Mouse (Mus musculus) fat pad, adult 2 months (tissue): ENCODE results near the gene Gen1.

ENCODE experiments used
- DNase-seq: peaks from one replicate; pipeline ENCODE4 v3.0.0-alpha.2; 2011; ENCODE audit warnings: low read depth, low spot score; ENCODE audit errors: extremely low read depth

Gen1 gene

GRCm38 (mm10) chr12:11226123-11226522 is 39.5 kb downstream of the Gen1 start:
- no peak for DNase-seq

DNA sequence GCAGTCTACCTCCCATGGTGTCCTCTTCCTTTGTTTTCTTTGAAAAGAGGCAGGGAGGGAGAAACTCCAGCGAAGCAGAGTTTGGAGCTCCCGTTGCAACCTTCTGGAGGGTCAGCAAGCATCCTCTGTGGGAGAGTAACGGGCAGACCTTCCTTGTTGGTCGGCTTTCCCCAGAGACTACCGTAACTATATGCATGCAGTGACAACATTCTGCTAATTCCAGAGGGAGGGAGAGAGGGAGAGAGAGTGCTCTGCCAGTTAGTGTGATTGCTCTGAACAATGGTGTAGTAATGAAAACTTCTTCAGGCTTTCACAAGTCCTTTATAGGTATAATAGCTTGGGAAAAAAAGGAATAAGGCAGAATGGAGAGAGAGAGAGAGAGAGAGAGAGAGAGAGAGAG is 40.9 kb downstream of the Gen1 start:
- DNase-seq: no peak

GRCm38 (mm10) chr12:11223090-11223489 is 42.5 kb downstream of the Gen1 start:
- DNase-seq: no peak

- no peak for DNase-seq
Observed at GRCm38 (mm10) chr12:11222566-11222965, 43.0 kb downstream of the Gen1 start.

DNA sequence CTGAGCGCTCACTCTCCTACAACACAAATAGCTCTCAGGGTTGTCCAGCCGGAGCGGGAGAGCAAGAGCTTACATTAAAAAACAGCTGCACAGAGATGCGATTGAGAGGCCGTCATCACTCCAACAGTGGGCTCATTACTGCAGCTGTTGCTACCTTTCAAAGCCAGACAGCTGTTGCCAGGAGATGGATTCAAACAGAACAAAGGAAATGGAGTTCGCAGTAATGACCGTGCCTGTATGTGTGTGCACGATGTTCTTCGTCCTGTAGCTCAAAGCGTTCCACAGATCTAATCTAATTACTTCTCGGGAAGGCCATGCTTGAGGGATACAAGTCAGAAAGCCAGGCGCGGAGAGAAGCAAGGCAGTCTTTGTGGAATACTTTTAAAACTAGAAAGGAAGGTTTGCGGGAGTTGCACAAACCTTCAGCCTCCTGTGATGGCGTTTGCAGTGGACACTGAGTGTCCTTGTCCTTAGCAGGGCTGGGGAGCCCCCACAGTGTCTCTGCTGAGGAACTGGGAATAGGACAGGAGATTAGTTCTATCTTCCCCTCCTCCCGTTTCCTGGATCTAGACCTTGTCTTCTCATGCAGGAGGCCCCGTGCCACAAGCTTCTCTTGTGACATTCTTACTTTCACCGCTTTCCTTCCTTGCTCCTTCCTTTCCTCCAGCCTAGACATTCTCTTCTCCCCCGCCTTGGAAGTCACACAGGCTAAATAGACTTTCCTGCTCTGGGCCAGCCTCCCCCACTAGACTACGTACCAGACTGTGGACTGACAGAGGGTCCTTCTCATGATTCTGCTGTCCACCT is 43.9 kb downstream of the Gen1 start:
- no peak for DNase-seq

GRCm38 (mm10) chr12:11217726-11218250 is 47.8 kb downstream of the Gen1 start:
- DNase-seq: no peak

GRCm38 (mm10) chr12:11216454-11216853 is 49.1 kb downstream of the Gen1 start:
- no peak for DNase-seq

GRCm38 (mm10) chr12:11215555-11215954 is 50.0 kb downstream of the Gen1 start:
- DNase-seq: no peak

GRCm38 (mm10) chr12:11214776-11215175 is 50.8 kb downstream of the Gen1 start:
- no peak for DNase-seq

DNA sequence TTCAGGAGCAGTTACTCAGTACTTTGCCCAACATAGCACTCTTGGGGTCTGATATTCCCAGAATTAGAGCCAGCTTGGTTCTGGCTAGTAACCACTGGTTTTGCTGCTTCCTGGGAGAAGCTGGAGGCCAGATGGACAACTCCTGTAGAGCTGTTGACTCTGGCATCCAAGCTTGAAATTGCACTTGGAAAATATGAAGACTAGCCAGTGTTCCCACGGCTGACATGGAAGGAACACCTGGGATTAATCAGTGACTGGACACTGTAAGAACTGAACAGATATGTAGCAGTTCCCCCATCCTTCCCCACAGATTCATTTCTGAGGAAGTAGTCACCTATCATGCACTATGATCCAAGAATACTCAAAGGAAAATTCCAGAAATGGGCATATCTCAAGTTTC is 52.7 kb downstream of the Gen1 start:
- DNase-seq: no peak

DNA sequence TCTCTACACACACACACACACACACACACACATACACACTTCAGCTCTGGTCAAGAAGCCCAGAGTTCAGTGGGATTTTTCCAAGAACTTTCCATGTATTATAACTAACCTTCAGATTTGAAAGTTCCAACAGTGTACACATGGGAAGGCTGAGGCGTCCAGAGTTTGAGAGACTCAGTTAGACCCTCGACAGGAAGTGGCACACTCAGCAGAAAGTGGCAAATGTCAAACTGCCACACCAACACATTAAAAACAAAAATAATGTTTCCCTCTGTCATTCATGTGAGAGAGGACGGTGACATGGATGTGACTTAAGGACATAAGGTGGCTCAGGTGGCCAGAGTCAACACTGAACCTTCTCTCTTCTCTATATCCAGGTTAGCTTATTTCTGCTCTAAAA is 55.2 kb downstream of the Gen1 start:
- DNase-seq: no peak

DNA sequence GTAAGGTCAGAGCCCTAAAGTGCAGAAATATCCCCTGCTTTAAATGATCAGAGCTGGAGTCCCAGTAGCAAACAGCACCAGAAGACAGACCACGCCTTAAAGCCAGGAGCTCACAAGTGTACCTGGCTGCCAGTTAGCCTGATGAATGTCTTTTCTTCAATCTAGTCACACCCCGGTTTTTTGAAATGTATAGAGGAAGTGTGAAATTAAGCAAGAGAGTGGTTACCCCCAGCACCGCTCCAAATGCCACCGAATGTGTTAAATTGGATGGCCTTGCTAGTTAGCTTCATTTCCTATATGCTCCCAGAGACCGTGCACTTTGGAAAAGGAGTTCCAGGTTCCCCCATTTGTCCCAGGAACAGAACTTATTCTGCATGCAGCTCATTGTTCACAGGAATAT is 56.0 kb downstream of the Gen1 start:
- no peak for DNase-seq

DNA sequence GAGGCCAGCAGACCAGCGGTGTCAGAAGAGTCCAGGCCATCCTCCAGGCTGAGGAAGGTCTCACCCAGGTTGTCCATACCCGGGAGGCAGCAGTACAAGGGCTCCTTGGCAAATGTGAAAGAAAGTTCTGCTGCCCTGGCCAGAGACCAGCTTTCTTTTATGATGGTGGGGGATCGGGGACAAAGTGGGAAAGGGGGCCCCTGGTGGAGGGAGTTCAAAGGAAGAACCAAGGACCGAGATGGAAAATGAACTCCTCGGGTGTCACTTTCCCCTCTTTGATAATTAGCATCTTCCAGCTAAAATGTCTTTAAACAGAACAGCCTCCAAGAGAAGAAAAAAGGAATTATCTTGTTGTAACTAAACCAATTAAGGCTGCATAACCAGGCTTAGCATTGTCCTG is 56.7 kb downstream of the Gen1 start, which contains the start of gene Msgn1:
Msgn1 (minus strand) TSS at position 101 of the 400 bp plus-strand sequence.
- no peak for DNase-seq

GRCm38 (mm10) chr12:11206321-11206720 is 59.3 kb downstream of the Gen1 start:
- no peak for DNase-seq

GRCm38 (mm10) chr12:11203694-11204665 is 61.6 kb downstream of the Gen1 start:
- no peak for DNase-seq

- DNase-seq: no peak
Observed at GRCm38 (mm10) chr12:11202476-11202875, 63.1 kb downstream of the Gen1 start.

DNA sequence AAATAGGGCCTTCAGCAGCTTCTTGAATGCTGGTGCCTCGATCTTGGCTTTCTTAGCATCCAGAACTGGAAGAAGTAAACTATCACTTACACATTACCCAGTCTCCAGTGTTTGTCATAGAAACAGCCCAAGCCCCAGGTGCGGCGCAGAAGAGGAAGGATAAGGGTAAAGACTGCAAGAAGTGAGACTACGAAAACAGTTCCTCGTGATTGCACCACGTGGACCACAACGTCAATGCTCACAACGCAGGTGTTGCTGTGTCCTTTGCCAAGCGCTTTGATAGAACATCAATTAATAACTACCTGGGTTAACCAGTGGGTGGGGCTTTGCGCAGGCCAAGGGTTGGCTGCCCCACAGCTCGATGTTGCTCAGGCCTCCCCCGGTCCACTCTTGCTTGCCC is 64.9 kb downstream of the Gen1 start:
- DNase-seq: no peak

- DNase-seq: no peak
Observed at GRCm38 (mm10) chr12:11198551-11198950, 67.0 kb downstream of the Gen1 start.

- DNase-seq: no peak
Observed at GRCm38 (mm10) chr12:11198026-11198425, 67.6 kb downstream of the Gen1 start.

- no peak for DNase-seq
Observed at GRCm38 (mm10) chr12:11196830-11197229, 68.8 kb downstream of the Gen1 start.

GRCm38 (mm10) chr12:11196142-11196597 is 69.4 kb downstream of the Gen1 start:
- DNase-seq: no peak
